Mouse (Mus musculus): ENCODE data around the gene Slc25a42. TPM values are rescaled to one million over a fixed set of nuclear protein-coding genes. Genes with fewer than 3 reads are reported as not detected.
A peak's percentile ranks its signal among the peaks of the same experiment; 100 is the strongest.

The Slc25a42 gene
- total RNA-seq, 2 experiments from 2014 or later: 39.0 to 45.4 TPM

DNA sequence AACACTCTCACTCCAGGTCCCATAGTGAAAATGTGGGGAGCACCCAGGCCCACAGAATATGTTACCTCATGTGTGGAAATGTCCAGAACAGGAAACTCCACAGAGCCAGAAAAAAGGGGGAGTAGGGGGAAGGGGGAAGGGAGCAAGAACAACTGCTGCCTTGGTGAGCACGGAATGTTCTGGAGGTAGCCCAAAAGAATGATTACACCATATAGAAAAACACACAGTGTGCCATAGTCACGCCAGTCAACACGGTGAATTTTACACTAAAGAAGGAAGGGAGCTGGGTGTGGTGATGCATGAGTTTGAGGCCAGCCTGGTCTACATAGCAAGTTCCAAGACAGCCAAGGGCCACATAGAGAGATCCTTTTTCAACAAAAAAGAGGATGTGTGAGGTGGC lies 48.8 kb downstream of the Slc25a42 start:
- TF ChIP-seq CTCF (IDR thresholded peaks at IDR 0.05): no peak
- no peak overlapping the region for H3K27ac ChIP-seq
- intact Hi-C loops (cut with DNase I): no loop called here
- no peak for DNase-seq (ENCODE audit: extremely low spot score in 1 of 2, low spot score in 2 of 2)
- no peak overlapping the region for H3K4me3 ChIP-seq

DNA sequence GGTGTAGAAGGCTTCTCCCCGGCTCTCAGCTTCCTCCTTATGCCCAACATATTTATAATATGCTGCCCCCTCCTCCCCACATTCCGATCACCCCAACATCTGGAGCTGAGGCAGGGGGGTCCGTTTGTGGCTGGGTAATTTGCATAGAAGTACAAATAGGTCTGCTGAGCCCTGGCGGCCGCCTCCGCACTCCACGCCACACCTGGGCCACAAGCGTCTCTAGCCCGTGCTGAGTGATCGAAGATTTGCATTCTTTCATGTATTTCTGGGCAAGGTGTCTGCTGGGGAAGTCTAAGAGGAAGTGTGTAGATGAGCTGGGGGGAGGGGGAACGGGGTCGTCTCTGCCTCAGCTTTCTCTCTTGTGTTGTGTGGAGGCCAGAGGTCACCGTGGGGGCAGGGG lies 52.1 kb downstream of the Slc25a42 start:
- no peak for TF ChIP-seq CTCF (IDR thresholded peaks at IDR 0.05)
- intact Hi-C loops (cut with DNase I): no loop called here
- Histone ChIP-seq H3K27ac (no peak overlapping the region), H3K4me3 (no peak overlapping the region)
- no peak for DNase-seq (ENCODE audit: extremely low spot score in 1 of 2, low spot score in 2 of 2)

GRCm38 (mm10) chr8:70159211-70159610 lies 52.9 kb downstream of the Slc25a42 start:
- no peak for TF ChIP-seq CTCF (IDR thresholded peaks at IDR 0.05)
- DNase-seq (ENCODE audit: extremely low spot score in 1 of 2, low spot score in 2 of 2): no peak
- no peak overlapping the region for H3K4me3 ChIP-seq
- intact Hi-C loops (cut with DNase I): no loop called here
- no peak overlapping the region for H3K27ac ChIP-seq

DNA sequence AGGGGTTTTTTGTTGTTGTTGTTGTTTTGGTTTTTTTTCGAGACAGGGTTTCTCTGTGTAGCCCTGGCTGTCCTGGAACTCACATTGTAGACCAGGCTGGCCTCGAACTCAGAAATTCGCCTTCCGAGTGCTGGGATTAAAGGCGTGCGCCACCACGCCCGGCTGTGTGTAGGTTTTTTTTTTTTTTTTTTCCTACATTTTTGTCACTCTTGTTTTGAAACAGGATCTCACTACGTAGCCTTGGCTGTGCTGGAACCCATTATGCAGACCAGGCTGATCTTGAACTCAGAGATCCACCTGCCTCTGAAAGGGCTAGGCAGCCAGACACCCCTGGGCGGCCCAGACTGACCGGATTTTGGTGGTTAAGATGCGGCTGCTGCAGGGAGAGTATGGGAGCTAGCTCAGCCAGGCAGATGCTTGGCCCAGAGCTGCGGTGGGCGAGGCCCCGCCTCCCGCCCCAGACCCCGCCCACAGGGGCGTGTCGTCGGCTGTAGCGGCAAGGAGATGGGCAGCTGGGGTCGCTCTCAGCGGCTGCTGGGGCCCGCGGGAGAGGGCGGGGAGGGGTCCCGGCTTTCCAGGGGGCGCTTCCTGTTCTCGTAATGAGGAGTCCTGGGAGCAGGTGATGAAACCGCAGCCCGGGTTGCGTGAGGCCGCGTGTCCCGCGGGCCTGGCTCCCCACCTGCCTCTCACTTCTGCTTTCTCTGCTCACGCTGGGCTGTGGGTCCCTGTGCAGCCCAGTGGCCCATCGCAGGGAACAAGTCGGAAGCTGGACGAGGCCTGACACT lies 53.8 kb downstream of the Slc25a42 start:
- Histone ChIP-seq H3K4me3 (peak overlapping the region; percentile 55), H3K27ac (peak overlapping the region; percentile 36; the same call in 1 of the 2 replicates)
- TF ChIP-seq CTCF (IDR thresholded peaks at IDR 0.05): no peak
- DNase-seq (ENCODE audit: extremely low spot score in 1 of 2, low spot score in 2 of 2): peak; percentile 64 to 69
- intact Hi-C loops (cut with DNase I): no loop called here

GRCm38 (mm10) chr8:70157240-70157800 lies 54.8 kb downstream of the Slc25a42 start:
- no peak overlapping the region for H3K4me3 ChIP-seq
- intact Hi-C loops (cut with DNase I): no loop called here
- no peak overlapping the region for H3K27ac ChIP-seq
- TF ChIP-seq CTCF (IDR thresholded peaks at IDR 0.05): no peak
- DNase-seq (ENCODE audit: extremely low spot score in 1 of 2, low spot score in 2 of 2): no peak

- TF ChIP-seq CTCF (IDR thresholded peaks at IDR 0.05): no peak
- intact Hi-C loops (cut with DNase I): no loop called here
- DNase-seq (ENCODE audit: extremely low spot score in 1 of 2, low spot score in 2 of 2): peak; percentile 36 to 43
- H3K4me3 ChIP-seq: no peak overlapping the region
- no peak overlapping the region for H3K27ac ChIP-seq
Observed at GRCm38 (mm10) chr8:70152537-70153257, 59.4 kb downstream of the Slc25a42 start.

DNA sequence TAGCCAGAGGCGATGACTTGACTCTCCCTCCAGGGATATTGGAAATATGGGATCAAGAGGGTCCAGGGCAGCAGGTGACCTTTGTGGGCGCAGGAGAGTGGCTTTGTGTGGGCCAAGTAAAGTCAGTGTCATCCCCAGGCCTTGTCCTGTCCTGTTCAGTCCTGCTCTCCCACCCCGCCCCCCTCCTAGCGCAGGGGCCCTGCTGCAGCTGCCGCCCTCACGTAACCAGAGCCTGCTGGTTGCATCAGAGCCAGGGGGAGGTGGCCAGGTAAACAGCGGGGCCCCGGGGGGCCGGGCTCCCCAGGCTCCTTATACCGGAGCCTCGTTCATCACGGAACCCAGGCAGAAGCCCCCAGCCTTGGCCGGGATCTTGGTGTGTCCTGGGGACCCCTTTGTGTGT lies 61.9 kb downstream of the Slc25a42 start:
- intact Hi-C loops (cut with DNase I): no loop called here

GRCm38 (mm10) chr8:70147678-70148607 lies 64.2 kb downstream of the Slc25a42 start:
- intact Hi-C loops (cut with DNase I): no loop called here
- no peak overlapping the region for H3K27ac ChIP-seq
- TF ChIP-seq CTCF (IDR thresholded peaks at IDR 0.05): no peak
- no peak for DNase-seq (ENCODE audit: extremely low spot score in 1 of 2, low spot score in 2 of 2)
- no peak overlapping the region for H3K4me3 ChIP-seq

More for the DNA sequence above, 61.9 kb downstream of the Slc25a42 start:
- no peak for DNase-seq (ENCODE audit: extremely low spot score in 1 of 2, low spot score in 2 of 2)
- no peak for TF ChIP-seq CTCF (IDR thresholded peaks at IDR 0.05)
- Histone ChIP-seq H3K4me3 (no peak overlapping the region), H3K27ac (no peak overlapping the region)

DNA sequence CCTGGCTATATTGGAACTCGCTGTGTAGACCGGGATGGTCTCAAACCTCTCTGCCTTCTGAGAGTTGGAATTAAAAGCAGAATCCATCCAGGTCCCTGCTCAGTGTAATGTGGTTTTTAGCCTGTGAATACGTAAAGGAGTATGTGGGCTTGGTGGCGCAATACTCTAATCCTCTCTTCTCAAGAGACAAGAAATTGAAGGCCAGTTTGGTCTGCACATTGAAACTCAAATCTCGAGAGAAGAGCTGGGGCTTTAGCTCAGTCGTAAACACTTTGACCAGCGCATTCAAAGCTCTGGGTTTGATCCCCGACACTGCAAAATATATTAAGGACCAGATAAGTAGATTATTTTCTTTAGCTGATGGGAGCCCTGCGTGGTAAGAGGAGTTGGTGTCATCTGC lies 72.1 kb downstream of the Slc25a42 start:
- intact Hi-C loops (cut with DNase I): no loop called here
- TF ChIP-seq CTCF (IDR thresholded peaks at IDR 0.05): no peak; the same call in 1 of the 2 replicates
- H3K4me3 ChIP-seq: peak overlapping the region; percentile 82
- no peak for DNase-seq (ENCODE audit: extremely low spot score in 1 of 2, low spot score in 2 of 2)
- H3K27ac ChIP-seq: peak overlapping the region; percentile 89

- peak within 1 kb of the TSS; percentile 89 for H3K27ac ChIP-seq
- TF ChIP-seq CTCF (IDR thresholded peaks at IDR 0.05): no peak; the same call in 1 of the 2 replicates
- DNase-seq (ENCODE audit: extremely low spot score in 1 of 2, low spot score in 2 of 2): peak; percentile 95 to 98
- H3K4me3 ChIP-seq: peak within 1 kb of the TSS; percentile 82
- intact Hi-C loops (cut with DNase I): no loop called here
Observed at GRCm38 (mm10) chr8:70139026-70139857, 72.9 kb downstream of the Slc25a42 start, which contains the start of the genes Rfxank, Borcs8 and Mef2b. TSS of gene Rfxank (minus strand) at chr8:70139154. TSS of gene Borcs8 (plus strand) at chr8:70139499. TSS of gene Mef2b (plus strand) at chr8:70139711.
